Mouse (Mus musculus) T-helper 2 cell (primary cell): ENCODE measurements around the gene Snx11.
"Not testable (repeated sequence)": the region's sequence is repeated elsewhere in the genome, so short reads cannot be mapped to it uniquely, and the experiment has no call there.

Source experiments
- in situ Hi-C: fragments of 300-600 bp; cut with MboI, MseI; formaldehyde crosslinking; loops from one replicate; pipeline ENCODE4 v1.15.1; 2025; ENCODE audit warnings: high pct_unique_total_duplicates

The Snx11 gene

DNA sequence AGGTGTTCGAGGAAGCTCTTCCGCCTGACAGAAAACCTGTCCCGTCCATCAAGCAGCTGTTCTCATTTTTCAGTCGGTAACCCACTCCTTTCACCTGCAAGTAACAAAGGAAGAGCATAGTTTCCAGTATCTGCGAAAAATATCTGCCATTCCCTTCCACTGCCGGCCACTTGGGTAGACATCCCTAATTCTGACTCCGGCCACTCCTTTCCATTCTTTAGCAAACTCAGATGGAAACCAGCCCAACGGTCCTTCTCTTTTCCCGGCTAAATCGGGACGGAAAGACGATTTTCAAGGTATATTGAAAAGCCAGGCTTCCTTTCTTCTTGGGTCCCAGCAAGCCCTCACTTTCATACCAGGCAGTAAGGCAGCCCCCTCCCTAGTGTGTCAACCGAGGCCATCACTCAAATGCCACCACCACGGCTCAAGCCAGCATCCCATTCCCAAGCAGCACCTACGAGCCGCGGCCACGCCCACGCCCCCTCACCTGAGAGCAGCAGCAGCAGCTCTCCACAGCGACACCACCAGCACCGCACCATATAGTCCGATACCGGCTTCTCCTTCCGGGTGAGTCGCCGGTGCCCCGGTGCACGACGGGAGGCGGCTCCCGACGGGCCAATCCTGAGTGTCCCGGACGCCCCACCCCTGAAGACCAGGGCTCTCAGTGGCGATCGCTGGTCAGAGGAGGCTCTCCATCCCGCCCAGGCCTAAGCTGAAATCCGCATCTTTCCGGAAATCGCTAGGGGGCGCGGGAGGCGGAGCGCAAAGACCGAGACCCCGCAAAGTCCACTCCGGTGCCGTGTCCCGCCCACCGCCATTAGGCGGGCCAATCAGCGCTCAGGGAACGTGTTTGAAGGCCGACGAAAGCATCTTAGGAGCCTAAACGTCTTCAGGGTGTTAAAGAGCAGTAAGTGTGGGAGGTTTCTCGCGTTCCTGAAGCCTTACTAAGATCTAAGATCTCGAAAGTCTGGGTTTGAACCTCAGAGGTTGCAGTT is at the start of gene Snx11:
Snx11 (minus strand) TSS at position 592 of the 995 bp plus-strand sequence.
- in situ Hi-C loops = loop anchor here (5.0 kb wide), 1 partner anchor 85 kb away; no protein-coding TSS in a partner anchor

DNA sequence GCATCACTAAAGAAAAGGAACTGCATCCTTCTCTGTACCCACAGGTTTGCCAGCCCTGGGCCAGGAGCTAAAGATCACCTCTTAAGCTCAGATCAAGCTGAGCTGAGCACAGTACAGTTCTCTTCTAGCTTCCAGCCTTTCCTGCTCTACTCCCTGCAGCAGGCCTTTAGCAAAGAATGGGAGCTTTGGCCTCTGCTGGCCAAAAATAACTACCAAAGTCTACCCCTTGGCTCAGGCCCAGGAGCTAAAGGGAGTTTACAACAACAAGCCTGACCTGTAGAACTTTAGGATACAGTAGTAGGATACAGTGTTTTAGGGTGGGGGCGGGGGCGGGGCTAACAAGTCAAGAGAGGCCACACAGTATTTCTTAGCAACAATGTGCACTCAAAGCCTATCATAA is 49.1 kb upstream of the Snx11 start:
- in situ Hi-C loops = no loop called here

DNA sequence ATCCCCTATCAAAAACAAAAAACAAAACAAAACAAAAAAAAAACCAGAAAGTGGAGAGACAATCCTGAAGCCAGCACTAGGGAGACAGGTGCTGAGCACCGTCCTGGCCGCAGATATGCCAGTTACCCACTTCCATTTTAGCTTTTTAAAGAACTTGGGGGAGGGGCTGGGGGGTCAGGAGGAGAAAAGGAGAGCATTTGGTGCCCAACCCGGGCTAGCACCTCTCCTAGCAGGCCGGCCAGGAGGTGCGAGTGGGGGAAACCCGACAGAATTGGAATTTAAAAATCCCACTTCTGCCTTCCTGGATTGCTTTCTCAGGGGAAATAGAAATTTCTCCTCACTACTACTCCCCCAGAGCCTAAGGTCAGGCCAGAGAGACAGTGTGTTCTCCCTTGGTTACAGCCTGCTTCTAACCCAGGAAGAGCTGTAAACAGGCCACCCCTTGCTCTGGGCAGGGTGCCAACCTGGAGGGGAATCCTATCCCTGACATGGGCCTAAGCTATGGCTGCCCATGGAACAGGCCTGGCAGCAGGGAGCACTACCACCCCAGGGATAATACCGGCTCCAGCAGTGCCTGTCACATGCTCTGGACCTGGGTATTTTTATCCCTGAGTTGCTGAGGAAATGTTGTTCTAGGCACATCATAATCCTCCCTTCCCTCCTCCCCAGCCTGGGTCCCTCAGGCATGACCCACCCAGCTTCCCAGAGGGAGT is 47.6 kb upstream of the Snx11 start:
- in situ Hi-C loops = no loop called here

DNA sequence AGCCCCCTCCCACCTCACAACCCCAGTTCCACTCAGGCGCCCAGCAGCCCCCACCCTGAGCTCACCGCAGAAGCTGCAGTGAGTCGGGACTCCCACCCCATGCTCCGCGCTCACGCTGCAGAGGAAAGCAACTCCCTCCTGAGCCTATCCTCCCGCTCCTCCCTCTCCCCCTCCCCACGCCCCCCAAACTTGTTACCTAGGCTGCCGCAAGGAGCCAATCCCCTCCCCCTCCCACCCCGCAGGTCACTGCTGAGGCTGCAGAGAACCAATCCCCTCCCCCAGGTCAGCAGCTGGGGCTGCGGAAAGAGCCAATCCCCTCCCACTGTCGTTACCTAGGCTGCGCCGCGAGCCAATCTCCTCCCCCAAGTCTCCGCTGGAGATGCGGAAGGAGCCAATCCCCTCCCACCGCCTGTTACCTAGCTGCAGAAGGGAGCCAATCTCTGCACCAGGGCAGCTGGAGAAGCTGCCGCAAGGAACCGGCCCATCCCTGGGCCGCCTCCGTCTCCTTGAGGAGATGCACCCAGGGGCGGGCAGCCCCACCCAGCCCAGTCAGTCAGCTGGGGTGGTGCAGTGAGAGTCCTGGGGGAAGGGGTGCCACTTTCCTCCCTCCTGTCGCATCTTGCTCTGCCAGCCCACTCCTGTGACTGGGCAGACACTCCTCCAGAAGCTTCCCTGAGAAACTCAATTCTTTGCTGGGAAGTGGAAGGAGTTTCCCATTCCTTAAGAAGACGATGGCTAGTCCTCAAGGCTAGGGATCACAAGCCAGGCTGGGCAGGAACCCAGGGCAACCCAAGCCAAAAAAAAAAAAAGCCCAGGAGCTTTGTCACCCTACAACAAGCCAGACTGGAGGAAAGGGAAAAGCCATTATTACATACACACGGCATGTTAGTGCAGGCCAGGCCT is 46.8 kb upstream of the Snx11 start:
- in situ Hi-C loops = no loop called here

DNA sequence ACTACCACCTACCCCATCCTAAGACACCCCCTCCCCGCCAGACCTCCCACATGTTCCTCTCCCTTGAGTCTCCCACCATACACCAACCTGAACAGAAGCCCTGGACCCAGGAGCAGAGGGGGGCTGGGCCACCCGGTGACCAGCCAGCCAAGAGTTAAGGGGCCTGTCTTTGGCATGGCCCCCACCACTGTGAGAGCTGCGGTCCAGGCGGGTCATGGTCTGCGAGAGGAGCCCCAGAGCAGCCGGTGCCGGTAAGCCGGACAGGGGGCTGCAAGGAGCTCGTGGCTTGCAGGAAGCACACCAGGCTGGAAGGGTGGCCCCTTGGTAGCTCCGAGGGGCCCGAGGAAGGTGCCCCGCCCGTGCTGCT is 46.1 kb upstream of the Snx11 start:
- in situ Hi-C loops = no loop called here

DNA sequence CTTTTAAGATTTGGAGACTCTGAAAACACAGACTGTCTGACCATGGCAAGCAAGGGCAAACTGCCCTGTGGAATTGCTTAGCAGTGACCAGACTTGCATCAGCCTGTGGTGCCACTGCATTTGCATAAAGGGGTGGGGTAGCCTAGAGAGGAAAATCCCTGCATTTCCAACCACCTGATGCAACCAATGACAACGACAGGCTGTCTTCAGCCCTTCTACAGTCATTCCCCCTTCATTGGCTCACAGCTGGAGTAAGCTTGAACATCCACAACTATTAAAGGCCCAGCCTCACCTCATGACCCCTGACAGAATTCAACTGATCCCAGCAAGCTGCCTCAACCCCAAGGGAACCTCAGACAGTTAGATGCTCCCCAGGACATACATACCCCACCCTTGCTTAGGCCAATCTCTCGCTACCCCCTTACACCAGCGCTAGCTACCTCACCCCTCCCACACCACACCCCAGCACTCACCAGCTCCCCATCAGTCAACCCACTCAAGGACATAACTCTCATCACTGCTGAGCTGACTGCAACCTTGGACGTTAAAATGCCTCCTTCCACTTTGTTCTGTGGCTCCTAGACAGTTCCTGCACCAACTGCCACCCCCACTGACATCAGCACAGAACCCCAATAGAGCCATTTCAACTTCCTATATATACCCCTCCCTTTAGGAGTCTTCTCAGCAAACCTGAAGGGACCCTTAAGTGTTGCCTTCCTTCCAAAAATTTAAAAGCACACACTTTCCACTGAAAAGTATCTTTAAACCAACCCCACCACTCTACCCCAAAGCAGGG is 45.5 kb upstream of the Snx11 start:
- in situ Hi-C loops = no loop called here

DNA sequence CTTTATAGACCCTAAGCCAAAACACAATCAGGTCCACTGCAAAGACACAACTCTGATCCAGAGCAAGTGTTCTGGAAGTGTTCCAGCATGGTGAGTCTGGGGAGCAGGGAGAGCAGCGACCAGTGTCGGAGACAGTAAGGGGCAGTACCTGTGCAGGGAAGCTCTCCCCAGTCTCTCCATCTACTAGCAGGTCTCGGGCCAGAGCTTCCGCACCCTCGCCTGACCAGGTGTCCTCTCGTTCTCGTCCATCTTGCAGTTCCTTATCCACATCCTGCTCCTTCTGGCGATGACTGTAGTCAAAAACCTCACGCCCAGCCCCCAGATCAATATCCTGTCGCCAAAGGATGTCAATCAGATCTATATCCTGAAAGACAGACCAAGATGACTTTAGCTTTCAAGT is 44.6 kb upstream of the Snx11 start:
- in situ Hi-C loops = no loop called here

DNA sequence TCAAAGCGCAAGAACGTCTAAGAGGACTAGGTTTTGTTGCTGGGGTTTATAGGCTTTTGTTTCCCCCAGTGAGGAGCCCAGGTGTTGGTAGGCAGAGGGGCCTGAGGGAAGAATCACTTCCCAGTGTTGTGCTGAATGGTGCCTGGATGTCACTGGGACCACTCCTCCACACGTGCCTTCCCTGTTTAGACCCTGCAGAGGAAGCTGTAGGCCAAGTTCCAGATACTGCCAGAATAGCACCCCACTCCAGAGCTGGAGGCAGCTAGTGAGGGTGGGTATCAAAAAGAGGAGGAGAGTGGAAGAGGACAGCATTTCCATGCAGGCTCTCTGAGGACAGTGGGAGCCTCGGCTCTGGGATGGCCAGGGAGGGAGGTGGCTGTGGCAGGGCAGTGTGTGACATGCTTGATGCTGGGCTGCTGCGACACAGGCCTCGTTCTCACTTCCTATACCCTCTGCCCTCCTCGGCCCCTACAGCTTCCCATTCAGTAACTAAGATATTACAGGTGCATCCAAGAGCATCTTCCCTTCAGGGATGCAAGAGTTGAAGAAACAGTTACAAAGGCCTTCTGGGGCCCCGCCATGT is 40.9 kb upstream of the Snx11 start:
- in situ Hi-C loops = no loop called here

DNA sequence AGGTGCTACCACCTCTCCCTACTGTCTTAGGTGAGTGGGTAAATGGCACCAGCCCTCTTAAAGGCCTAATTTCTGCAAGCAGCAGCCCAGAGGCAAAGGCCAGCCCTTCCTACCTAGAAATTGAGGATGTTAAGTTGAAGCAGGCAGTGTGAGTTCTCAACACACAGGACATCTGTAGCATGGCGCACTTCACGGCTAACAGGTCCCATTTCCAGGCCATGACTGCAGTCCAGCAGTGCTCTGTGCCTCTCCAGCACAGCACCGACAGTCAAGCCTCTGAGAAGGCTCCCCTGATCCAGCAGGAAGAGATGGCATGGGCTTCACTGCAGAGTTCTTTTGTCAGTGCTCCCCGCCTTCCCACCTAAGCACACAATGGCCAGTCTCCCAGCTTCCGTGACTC is 39.6 kb upstream of the Snx11 start:
- in situ Hi-C loops = no loop called here

DNA sequence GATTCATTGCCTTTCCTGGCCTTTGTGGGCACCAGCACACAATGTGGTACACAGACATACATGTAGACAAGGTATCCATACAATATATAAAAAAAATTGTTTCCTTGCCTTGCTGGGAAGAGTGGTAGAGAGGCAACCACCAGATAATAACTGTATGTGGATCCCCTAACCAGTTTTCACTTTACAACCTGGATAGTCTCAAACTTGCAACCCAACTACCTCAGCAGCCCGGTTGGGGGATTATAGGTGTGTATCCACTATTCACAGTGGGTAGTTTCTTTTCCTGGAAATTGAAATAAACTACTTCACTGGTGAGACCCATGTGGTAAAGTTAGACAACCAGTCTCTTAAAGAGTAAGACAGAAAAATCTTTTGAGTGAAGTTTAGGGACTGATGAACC is 39.1 kb upstream of the Snx11 start:
- in situ Hi-C loops = no loop called here

DNA sequence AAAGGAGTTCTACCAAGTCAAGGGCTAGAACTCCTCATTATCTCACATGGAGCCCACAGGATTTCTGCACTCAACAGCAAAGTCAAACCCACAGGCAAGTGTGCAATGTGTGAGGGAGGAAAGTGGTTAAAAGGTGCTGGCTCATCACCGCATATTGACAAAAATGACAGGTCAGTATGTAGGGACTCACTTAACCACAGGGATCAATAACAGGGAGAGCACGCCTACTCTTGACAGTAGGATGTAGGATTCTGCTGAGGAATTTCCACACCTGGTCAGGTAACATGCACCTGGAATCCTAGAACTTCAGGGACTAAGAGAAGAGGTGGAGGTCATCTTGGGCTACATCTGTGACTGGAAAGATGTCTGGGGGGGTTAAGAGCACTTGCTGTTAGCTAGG is 38.5 kb upstream of the Snx11 start:
- in situ Hi-C loops = no loop called here

DNA sequence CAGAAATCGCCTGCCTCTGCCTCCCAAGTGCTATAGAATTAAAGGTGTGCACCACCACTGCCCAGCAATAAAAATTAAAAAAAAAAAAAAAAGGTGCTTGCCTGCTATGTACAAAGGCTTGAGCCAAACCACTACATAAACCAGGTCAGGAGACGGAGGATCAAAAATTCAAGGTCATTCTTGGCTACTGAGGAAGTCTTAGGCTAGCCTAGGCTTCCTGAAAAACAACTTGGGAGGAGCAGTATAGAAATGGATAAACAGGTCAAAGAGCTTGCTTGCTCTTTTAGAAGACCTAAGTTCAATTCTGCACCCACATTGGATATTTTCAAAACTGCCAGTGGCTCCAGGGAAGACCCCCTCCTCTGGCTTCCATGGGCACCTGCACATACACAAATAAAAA is 37.1 kb upstream of the Snx11 start:
- in situ Hi-C loops = no loop called here

DNA sequence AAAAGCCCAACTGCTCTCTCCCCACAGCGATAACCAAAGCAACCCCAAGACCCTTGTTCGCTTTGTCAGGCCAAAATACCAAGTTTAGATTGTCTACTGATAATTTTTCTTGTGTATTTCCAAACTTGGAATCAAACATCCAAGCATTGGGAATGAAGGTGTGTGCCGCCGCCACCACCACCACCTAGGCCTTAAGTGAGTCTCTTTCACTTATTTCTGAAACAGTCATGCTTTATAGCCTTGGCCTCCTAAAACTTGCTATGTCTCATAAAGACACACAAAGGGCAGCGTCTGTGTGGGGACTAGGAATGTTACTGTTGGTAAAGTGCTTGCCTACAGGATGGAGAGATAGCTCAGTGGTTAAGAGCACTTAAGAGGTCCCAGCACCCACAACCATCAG is 36.6 kb upstream of the Snx11 start:
- in situ Hi-C loops = no loop called here

DNA sequence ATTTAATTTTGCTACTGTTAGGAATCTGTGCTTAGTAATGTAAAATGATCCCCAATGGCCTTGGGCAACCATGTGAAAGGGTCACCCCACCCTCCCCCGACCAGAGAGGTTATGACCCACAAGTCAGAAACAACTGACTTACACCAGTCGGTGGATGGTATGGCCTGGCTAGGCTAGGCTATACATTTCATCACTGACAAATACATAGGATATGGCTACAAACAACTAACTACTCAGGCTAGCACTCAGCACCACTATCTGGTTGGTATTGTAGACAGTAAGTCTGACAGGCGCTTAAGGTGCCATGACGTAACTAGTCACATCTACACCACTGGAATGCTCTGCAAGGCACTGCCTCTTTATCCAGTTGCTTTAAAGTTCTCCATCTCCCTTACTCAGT is 36.1 kb upstream of the Snx11 start:
- in situ Hi-C loops = no loop called here

DNA sequence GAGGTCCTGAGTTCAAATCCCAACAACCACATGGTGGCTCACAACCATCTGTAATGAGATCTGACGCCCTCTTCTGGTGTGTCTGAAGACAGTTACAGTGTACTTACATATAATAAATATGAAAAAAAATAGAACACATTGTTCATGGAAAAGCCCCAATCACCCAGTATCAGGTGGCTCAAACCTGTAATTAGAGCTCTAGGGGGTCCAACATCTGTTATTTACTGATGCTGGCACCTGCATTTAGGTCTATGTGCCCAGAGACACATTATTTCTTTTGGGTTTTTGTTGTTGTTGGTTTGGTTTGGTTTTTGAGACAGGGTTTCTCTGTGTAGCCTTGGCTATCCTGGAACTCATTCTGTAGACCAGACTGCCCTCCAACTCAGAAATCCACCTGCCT is 33.8 kb upstream of the Snx11 start:
- in situ Hi-C loops = not testable (repeated sequence)

DNA sequence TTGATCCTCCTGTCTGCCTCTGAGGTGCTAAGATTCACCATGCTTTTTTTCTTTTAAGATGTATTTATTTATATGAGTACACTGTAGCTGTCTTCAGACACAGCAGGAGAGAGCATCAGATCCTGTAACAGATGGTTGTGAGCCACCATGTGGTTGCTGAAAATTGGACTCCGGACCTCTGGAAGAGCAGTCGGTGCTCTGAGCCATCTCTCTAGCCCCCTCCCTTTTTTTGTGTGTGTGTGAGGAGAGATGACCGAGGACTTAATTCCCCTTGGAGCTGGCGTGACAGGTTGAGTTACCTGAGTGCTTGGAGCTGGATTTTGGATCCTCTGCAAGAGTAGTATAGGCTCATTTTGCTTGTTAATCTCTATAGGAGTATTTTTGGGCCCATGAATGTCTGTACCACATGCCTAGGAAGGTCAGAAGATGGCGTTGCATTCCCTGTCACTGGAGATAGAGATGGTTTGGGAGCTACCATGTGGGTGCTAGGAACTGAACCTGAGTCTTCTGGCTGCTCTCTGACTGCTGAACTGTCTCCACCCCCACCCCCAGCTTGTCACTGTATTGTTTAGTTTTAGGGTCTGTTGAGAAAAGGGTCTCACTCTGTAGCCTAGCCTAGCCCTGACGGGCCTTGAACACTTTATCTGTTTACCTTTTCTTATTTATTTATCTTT is 32.3 kb upstream of the Snx11 start:
- in situ Hi-C loops = no loop called here

DNA sequence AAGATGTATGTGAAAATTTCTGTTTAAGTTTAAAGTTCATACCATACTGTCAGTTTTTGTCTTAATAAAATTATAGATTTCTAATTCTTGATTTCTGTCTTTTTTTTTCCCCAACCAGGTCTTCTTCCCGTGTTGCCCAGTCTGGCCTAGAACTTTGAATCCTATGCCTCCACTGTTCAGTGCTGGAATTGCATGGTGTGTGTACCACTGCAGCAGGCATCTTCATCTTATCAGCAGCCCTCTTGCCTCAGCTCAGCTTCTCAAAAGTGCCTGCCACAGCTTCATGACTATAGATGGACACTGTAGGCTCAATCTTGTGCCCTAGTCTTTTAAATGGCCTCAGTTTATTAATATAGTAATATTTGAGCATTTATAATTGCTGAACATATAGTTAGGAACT is 30.7 kb upstream of the Snx11 start:
- in situ Hi-C loops = no loop called here

DNA sequence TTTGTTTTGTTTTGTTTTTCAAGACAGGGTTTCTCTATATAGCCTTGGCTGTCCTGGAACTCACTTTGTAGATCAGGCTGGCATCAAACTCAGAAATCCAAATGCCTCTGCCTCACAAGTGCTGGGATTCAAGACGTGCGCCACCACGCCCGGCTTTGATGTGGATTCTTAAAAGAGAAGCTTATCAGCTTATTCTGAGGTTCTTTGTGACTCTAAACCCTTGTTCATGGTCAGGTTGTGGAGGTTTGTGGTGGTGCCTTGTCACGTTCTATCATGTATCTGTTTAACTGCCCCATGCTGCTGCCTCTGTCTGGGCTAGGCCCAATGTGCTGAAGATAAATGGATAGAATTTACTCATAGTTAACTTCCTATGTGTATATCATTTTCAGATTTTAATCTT is 28.2 kb upstream of the Snx11 start:
- in situ Hi-C loops = no loop called here

DNA sequence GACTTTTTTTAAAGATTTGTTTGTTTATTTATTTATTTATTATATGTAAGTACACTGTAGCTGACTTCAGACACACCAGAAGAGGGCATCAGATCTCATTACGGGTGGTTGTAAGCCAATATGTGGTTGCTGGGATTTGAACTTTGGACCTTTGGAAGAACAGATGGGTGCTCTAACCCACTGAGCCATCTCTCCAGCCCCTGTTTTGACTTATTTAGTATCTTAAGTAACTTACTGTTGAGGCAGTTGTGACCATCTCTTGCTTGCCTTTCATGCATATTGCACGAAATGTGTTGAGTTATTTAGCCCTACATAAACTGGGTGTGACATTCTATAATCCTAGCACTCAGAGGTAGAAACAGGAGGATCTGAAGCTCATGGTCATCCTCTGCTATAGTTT is 22.2 kb upstream of the Snx11 start:
- in situ Hi-C loops = no loop called here

DNA sequence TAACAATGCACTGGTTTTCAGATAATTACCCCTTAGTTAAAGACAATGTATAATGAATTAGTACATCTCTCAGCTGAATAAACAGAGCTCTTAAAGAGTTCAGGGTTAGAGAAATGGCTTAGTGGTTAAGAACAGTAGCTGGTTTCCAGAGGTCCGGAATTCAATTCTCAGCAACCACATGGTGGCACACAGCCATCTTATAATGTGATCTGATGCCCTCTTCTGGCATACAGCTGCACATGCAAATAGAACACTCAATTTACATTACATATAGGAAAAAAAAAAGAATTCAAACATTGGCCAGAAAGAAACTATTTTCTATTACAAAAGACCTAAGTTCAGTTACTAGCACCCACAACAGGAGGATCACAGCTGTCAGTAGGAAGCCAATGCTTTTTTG is 19.2 kb upstream of the Snx11 start:
- in situ Hi-C loops = no loop called here
